Mouse (Mus musculus) liver, adult 2 months (tissue): ENCODE data around the gene Aig1.

Experiments
- CTCF ChIP-seq: fragments of 200-500 bp; IDR thresholded peaks from 2 replicates; pipeline ENCODE4 v1.5.1; 2011; ENCODE audit warnings: low read depth, low read length, control low read depth
- POLR2A ChIP-seq: fragments of 200-500 bp; IDR thresholded peaks from 2 replicates; pipeline ENCODE4 v1.6.1; 2011; ENCODE audit warnings: low read length, control low read depth; ENCODE audit not compliant: insufficient read depth; ENCODE audit errors: extremely low read depth

DNA sequence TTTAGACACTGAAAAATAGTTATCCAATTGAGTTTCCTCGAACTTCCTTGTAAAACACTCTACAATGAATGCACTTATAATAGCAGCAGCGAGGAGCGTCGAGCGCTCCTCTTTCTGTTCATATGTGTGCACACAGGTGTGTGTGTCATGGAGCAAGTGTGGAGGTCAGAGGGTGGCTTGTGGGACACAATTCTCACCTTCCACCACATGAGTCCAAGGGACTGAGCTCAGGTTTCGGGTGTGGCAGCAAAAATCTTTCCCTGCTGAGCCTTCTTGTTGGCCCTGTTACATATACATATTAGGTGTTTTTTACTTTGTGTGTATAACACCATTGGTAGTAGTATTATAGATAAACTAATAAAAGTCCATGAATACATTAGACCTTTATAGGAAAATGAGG, 153.2 kb downstream of the Aig1 start:
- TF ChIP-seq POLR2A (no peak), CTCF (no peak)
